Mouse (Mus musculus) megakaryocyte, adult 5-6 weeks (primary cell): Measurements from ENCODE around the gene Clybl. TPM values are rescaled to one million over a fixed set of nuclear protein-coding genes. Genes with fewer than 3 reads are reported as not detected.
A peak's percentile ranks its signal among the peaks of the same experiment; 100 is the strongest.

Source experiments
- ATAC-seq: 2 replicates; pipeline ENCODE4 v1.8.0; 2016; ENCODE audit warnings: mild to moderate bottlenecking, inconsistent platforms; ENCODE audit not compliant: poor library complexity, severe bottlenecking
- total RNA-seq, 2 experiments: library from RNA; stranded (forward) in 1 of 2; stranded (reverse) in 1 of 2; fragments of 153-499, 151-499 nt in 1 of 2; fragments of 221-1000, 200-1000 nt in 1 of 2; gene quantifications; 2 replicates each; pipeline versions ENCODE4 v1.2.3 to v1.2.4; 2015 to 2017

Clybl gene
- total RNA-seq, 2 experiments from 2014 or later: 4.8 to 11.1 TPM

DNA sequence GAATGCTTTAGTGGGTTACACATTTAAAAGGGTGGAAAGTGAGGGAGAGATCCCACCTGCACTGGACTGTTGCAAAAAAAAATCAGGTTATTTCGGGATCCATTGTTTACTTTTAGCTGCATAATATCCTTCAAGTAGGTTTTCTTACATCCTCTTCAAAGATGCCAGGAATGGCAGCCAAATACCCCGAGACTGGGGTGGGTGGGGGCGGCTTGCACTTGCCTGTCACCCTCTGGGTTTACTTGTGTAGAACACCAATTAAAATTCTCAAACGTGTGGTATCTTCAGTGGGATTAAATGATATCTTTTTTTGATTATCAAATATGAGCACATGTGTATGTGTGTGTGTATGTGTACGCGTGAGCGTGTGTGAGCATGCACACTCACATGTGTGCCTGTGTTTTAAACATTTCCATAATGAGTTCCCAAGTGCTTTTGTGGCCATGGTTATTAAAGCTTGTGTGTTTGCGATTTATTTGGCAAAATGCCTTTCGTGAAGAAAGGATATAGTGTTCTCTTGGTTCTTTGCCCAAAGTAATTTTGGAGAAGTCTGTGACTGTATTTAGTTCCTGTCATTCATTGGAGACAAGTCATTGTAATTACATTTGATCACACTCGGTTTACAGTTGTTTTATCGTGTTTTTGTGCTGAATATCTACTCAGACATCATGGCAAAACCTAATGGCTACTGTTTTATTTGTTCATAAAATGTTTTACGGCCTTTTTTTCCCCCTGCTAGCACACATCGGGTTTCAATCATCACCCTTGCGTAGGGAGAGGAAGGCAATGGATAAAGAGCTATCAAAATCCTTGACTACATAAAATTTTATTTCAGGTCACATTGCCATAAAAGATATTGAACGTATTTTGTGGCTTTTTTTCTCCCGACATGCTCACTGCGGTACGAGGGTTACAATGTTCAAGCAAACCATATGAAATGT is 65.7 kb downstream of the Clybl start:
- ATAC-seq: no peak

GRCm38 (mm10) chr14:122249123-122249522 is 67.6 kb downstream of the Clybl start:
- peak; percentile 72 for ATAC-seq

- no peak for ATAC-seq
These were observed 69.8 kb downstream of the Clybl start for GRCm38 (mm10) chr14:122251346-122251745.

DNA sequence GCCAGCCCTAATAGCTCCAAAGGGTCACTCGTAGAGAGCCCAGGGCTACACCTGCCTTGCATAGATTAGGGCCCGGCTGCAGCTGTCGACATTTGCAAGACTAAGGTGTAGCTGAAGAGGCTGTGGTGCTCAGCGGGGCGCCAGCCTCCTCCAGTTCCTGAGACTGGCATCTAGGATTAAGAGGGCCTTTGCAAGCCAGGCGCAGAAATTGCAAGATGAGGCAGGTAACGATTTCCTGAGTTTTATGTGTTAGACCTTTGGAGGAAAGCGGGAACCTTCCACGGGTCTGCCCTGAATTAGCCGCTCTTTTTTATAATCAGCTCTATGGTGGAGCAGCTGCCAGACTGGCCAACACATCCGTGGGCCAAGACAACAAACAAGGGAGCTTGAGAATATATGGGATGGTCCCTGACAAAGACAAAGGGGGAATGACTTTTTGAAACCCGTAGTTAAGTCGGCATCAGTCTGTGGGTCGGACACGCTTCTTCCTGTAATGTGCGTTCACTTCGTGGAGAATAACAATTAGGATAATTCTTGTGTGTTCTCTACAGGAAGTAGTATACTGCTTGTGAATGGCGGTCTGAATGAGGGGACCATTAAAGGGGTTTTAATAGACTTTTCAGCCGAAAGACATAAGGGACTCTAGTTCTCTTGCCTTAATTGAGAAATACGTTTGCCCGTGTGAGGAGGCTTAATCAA is 74.2 kb downstream of the Clybl start:
- no peak for ATAC-seq

DNA sequence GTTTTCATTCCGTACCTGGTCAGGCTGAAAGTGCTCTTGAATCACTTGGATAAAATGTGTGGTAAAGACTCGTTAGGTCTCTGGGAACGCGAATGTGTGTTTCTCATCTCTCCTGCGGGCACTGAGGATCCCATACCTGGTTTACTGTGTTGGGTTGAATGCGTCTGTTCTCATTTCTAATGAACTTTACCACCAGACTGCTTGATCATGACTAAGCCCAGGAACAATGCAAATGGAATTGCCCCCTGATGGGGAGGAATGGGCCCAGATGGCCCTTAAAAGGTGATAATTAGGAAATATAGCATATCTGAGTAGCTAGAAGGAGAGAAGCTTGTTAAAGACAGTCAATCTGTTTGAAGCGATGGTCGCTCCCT is 74.7 kb downstream of the Clybl start:
- ATAC-seq: no peak

GRCm38 (mm10) chr14:122258297-122258696 is 76.8 kb downstream of the Clybl start:
- no peak for ATAC-seq

DNA sequence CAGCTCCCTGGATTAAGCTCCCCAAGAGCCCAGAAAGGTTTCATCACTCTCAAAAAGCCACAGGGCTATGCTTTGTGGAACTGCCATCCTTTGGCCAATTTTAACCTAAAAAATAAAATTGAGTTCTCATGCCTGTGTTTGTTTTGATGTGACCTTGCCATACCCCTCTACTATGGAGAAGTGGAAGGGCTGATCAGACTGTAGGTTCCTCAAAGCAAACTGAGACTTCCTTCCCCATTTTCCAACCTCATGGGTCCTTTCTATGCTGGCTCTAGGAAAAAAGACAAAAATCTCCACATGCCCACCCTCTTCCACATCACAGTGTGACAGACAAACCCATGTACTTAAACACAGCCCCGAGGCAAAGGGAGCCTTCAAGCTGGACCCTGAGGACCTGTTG is 79.7 kb downstream of the Clybl start:
- peak; percentile 89 for ATAC-seq

DNA sequence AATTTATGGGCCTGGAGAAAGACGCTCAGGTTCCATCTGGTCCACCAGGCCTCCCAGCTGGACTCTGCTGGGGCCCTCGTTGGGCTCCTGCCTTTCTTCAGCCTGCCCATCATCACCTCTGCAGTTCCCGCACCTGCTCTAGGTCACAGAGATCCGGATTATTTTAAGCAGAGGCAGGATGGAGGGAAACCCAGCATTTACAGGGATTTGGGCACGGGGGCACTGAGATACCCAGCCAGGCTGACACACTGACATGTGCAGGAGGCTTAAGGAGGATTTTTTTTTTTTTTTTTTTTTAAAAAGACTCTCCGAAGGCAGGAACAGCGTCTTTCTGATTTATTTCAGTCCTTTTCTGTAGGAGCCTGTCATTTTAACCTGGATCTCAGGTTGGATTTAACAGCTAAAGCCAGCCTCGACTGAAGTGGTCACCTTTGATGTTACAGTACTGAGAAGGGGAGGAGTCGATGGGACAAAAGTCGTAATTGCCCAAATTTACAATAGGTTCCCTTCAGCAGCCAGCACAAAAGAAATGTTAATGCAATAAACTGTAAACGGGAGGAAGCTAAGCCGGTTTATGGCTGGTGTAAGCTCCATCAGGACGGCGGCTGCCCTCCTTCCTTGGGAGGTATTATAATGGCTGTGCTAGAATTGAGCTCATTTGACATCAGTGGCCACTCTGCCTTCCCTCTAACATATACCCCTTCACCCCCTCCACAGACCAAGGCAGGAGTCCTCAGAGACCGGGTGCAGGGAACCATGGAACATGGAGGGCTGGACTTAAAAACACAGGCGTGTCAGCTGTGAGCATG is 81.6 kb downstream of the Clybl start:
- no peak for ATAC-seq

DNA sequence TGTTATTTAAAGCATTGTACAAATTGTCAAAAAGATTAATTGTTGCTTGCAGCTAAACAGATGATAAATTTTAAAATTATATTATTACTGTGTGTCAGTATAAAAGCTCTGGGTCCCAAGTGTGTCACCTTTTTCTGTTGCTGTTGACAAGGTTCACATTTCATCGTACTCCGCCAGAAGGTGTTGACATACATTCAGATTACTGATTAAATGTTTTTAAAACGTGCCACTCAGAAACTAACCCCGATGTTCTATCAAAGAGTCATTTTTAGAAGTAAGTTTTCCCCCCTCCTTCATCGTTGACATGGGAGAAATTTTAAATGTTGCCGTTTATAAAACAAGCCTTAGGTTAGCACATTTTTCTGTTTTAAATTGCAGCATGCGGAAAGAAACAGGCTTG is 83.7 kb downstream of the Clybl start:
- ATAC-seq: no peak

GRCm38 (mm10) chr14:122267590-122267989 is 86.1 kb downstream of the Clybl start:
- no peak for ATAC-seq

DNA sequence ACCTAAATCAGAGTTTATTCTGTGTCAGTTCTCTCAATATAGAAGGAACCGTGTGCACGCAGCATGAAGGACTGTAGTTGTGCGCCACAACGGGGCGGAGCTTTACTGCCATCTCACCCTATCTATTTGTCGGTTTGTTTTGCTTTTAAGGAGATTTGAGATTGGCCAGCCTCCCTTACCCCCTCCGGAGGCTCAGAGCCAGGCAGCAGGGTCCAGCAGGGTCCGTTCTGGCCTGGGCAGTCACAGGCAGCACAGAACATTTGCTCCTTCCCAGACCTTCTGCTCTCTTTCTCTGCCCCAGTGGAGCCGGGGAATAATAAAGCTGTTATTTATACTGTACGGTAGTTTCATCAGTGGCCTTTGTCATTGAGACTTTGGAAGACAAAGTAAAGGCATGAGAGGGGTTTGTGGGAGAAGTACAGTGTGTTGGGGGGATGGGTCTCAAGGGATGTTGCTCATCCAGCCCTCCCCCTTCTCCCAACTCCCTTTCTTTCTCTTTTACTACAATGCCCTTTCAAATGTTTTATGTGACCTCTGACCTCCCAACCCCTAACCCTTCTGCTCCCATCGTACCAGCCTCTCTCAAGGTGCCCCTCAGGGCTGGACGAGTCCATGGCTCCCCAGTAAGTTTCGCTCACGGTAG is 89.7 kb downstream of the Clybl start:
- no peak for ATAC-seq

DNA sequence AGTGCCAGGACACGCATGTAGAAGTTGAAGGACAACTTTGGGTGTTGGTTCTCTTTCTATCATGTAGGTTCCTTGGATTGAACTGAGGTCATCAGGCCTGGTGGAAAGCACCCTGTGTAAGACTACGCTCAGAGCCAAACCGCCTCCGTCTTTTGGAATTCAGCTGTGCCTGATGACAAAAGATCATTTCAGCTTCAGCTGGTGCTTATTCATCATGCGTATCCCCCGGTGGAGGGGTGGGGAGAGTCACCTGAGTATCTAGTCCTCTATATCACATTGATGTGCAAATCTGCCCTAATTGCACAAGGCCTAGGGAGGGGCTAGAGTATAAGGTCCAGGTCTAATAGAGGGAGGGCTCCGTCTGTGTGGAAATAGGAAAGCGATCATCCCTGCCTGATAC is 95.6 kb downstream of the Clybl start:
- ATAC-seq: no peak

DNA sequence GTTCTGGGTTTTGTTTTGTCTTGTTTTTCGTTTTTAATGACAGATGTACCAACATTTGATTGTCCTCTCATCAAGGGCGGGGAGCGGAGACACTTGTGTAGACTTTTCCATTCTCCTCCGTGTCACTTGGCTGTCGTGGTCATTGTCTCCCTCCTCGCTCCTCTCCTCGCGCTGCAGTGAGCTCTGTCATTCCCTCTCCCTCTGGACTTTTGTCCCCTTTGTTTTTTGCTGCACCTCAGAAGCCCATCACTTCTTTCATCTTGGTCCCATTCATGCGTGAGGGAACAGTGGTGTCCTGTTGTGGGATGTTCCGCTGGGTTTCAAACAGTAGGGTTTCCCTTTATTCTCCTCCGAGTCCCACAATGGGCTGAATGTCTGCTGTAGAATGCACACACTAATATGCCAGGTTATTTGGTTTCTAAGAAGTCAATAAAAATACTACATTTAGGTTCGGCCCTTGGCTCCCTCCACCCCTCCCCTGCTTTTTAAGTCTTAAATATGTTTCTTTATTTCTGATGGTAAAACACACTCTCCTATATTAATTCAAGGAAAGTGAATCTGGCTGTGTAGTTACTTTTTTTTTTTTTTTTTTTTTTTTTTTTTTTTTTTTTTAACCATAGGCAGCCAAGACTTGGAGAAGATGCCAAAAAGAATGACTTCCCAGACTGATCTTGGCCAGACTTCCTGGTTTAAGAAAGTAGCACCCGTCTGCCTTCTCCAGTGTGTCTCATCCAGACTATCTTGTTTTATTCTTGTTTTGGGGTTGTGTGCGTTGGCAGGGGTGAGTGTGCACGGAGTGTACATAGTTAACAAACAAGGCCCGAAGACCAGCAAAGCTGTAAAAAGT is 98.2 kb downstream of the Clybl start:
- no peak for ATAC-seq

DNA sequence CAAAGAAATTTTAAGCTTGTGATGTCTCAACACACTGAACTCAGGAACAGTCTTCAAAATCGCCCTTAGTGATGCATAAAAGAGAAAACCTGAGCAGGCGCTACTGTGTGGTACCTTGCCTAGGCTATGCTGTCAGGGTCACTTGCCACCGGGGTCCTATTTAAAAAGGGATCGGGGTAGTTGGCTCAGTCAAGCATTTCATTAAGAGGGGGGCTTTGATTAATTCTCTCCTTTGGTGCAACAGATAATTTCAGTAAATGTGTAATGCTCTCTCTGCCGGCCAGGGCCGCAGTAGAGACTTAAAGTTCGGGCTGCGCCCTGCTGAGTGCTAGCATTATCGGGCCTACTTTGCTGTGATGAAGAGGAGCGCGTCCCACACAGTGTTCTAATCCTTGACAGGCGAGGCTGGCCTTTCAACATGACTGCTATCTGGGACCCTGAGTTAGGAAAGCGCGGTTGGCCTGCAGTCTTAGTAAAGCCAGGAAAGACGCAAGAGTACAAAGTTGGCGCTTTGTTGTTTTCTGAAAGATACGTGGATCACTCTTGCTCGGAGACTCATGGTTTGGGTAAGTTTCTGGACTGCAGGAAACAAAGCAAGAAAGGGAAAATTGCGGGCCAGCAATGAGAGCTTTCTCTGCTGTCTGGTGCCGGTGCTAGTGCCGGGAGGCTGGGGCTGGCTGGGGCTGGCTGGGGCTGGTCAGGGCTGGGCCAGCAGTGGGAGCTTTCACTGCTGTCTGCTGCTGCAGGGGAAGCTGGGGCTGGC is 99.0 kb downstream of the Clybl start:
- no peak for ATAC-seq

- ATAC-seq: no peak
These were observed 99.6 kb downstream of the Clybl start for GRCm38 (mm10) chr14:122281072-122281634.

DNA sequence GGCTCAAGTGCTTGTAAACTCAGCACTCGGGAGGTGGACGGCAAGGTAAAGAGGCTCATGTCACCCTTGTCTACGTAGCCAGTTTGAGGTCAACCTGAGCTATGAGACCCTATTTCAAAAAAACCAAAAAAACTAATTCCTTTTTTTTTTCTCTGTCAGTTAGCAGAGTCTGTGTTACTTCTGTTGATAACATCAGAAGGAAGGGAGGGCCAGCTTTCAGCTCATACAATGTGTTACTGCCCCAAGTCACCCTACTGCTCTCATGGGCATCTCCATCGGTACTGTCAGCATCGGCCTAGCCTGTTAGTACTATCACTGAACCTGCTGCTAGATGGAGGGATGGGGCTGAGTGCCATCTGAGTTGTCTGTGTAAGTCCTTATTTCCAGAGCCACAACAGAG is 102.5 kb downstream of the Clybl start:
- ATAC-seq: no peak

- ATAC-seq: no peak
These were observed 114.9 kb downstream of the Clybl start for GRCm38 (mm10) chr14:122296399-122296798.

GRCm38 (mm10) chr14:122296864-122297263 is 115.4 kb downstream of the Clybl start:
- ATAC-seq: no peak
